Mouse (Mus musculus) frontal cortex, adult 2 months (tissue): Measurements from ENCODE around the gene Enpp3. TPM values are rescaled to one million over a fixed set of nuclear protein-coding genes. Genes with fewer than 3 reads are reported as not detected.
A peak's percentile ranks its signal among the peaks of the same experiment; 100 is the strongest.

Source experiments
- DNase-seq, 2 experiments: peaks; one replicate each; pipeline ENCODE4 v3.0.0; 2022; ENCODE audit warnings: low spot score in 1 of 2; ENCODE audit errors: extremely low spot score in 1 of 2
- polyA plus RNA-seq: library from polyadenylated mRNA; depleted of rRNA; stranded (reverse); fragments of >200 nt; gene quantifications from 2 replicates; pipeline ENCODE4 v1.2.3, GENCODE M21; 2012

Enpp3 gene
- polyA plus RNA-seq, 1 experiment, result 0.94 TPM

- DNase-seq, result no peak
Observed at GRCm38 (mm10) chr10:24767695-24768094, 74.9 kb downstream of the Enpp3 start.

GRCm38 (mm10) chr10:24766061-24766460 is 76.6 kb downstream of the Enpp3 start:
- DNase-seq, result no peak

GRCm38 (mm10) chr10:24765151-24765755 is 77.4 kb downstream of the Enpp3 start:
- peak in 1 of 2 experiments; percentile 49 for DNase-seq

GRCm38 (mm10) chr10:24764640-24765039 is 78.0 kb downstream of the Enpp3 start:
- DNase-seq, result no peak

- no peak for DNase-seq
Observed at GRCm38 (mm10) chr10:24763257-24763656, 79.4 kb downstream of the Enpp3 start.

GRCm38 (mm10) chr10:24758326-24758915 is 84.2 kb downstream of the Enpp3 start:
- no peak for DNase-seq

GRCm38 (mm10) chr10:24754874-24755540 is 87.6 kb downstream of the Enpp3 start:
- no peak for DNase-seq

GRCm38 (mm10) chr10:24754251-24754835 is 88.3 kb downstream of the Enpp3 start:
- DNase-seq, result no peak

- no peak for DNase-seq
Observed at GRCm38 (mm10) chr10:24753536-24754250, 88.9 kb downstream of the Enpp3 start.

- no peak for DNase-seq
Observed at GRCm38 (mm10) chr10:24742950-24743487, 99.6 kb downstream of the Enpp3 start.

GRCm38 (mm10) chr10:24741229-24742198 is 101.1 kb downstream of the Enpp3 start:
- DNase-seq, result no peak

- no peak for DNase-seq
Observed at GRCm38 (mm10) chr10:24739171-24739570, 103.5 kb downstream of the Enpp3 start.

- no peak for DNase-seq
Observed at GRCm38 (mm10) chr10:24738456-24738855, 104.2 kb downstream of the Enpp3 start.

- DNase-seq, result no peak
Observed at GRCm38 (mm10) chr10:24735027-24735777, 107.4 kb downstream of the Enpp3 start.

- DNase-seq, result no peak
Observed at GRCm38 (mm10) chr10:24727478-24727877, 115.1 kb downstream of the Enpp3 start.

- DNase-seq, result no peak
Observed at GRCm38 (mm10) chr10:24725197-24725596, 117.4 kb downstream of the Enpp3 start.
